Mouse (Mus musculus): ENCODE measurements around the gene Gzmd.
"Not testable (repeated sequence)": the region's sequence is repeated elsewhere in the genome, so short reads cannot be mapped to it uniquely, and the experiment has no call there.

The Gzmd gene

DNA sequence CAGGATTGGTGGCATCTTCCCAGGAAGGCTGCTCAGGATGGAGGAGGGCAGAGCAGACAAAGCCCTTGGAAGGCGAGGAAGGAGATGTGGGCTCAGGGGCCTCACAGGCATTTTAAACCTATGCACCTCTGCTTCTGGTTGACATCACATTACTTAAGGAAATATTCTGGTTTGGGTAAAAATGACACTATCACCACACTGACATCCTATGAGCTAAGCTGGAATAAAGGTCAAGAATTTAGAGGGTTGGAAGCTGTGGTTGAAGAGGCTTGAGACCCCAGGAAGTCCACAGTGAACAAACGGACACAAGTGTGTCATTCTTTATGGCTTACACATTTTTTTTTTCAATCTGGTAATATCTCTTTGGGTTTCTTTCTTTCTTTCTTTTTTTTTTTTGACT, at the start of gene Gzmd:
Gene Gzmd, minus strand, starts transcription at position 101 of the 400 bp plus-strand sequence.
- DNase-seq, result not testable (repeated sequence)

DNA sequence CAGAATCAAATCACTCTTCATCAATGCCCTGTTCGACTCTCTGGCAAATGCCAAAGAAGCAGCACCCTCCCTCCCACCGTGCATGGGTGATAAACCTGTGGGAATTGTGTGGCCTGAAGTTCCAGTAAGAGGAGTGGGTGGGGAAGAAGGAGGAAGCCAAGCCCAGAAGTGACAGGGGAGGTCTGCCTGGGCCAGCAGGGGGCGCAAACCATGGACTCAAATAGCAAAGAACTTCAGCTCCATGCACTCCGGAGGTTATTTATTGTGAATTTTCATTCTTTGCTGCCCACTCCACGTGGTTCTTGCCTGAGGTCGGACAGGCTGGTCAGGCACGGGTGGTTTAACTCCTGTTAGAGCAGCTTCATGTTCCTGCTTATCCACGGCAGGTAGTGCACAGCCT, 45.2 kb upstream of the Gzmd start:
- peak; percentile 59 for DNase-seq

DNA sequence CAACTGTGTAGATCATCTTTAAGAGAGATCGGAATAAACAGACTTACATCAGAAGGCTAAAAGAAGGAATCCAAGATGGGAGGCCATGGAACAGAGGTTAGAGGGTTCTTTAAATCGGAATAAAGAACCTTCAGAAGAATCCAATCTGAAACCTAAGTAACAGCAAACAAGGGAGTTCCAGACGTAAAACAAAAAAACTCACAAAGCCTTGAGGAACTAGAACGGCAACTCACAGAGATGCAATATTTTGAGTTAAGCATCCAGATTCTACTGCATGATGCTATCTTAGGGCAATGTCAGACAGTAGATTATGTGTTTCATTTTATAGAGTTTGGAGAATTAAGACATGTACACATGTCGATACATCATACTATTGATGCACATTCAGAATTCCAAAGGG, 42.1 kb upstream of the Gzmd start, which contains the start of gene Gzmn:
Gene Gzmn, minus strand, starts transcription at position 101 of the 400 bp plus-strand sequence.
- DNase-seq, result no peak

DNA sequence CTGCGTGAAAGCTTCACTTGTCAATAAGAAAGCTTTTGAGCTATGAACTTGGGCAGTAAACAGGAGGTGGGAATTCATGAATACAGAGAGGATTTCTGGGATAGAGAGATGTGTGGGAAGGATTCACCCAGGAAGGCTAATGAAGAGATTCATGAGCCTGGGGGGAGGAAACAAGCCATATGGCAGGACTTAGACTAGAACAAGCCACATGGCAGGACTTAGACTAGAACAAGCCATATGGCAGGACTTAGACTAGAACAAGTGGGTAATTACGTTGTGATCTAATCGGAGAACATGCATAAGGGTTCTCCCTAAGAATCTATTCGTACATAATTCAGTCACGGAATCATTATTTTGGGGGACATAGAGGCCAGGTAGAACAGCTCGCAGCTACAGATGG, 41.0 kb upstream of the Gzmd start:
- DNase-seq, result no peak

DNA sequence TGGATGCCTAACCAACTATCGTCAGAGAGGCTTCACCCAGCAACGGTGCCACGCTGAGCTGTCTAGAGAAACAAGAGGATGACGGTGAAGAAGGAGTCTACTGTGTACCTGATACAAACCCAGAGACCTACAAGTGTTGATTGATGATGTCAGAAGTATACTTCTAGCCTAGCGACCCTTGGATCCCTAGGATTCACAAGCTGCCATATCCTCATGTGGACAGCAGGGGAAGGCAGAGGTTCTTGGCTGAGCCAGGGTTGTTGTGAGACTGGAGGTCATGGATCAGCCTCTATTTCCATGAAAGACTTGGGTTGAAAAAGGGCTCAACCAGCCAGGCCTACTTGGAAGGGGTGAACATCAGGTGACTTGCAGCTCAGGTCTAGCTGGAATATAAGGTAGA, 40.3 kb upstream of the Gzmd start:
- DNase-seq, result no peak

DNA sequence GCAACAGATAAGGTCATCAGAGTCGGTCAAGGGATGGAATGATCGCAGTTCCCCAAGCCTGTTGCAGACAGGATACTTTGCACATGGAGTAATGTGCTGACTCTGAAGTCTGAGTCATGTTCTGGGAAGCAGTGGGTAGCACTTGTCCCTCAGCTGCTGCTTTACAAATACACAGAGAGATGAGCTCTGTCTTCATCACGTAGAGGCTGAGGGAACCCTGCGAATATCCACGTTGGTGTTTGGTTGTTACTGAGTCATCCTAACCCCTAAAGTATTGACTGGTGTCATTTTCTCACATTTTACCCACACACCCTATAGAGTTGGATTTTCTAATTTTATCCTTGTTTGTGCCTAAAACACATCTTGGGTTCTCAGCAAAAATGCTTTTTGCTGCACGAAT, 35.6 kb upstream of the Gzmd start:
- DNase-seq, result no peak

DNA sequence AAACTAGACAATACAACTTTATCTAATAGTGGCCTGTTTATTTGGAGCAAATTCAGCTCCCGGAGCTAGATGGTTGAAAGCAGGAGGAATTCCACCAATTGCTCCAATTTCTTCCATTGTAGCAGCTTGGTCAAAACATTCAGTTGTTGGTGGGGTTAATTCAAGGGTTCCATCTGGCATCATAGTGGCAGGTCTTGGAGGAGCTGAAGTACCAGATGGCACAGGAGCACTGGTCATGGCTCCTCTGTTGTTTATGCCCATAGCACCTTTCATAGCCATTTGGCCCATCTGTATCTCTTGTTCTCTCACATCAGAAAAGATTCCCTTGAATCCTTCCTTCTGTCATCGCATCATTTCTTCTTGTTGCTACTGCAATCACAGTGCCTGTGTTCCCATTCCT, 29.7 kb upstream of the Gzmd start:
- DNase-seq, result no peak

DNA sequence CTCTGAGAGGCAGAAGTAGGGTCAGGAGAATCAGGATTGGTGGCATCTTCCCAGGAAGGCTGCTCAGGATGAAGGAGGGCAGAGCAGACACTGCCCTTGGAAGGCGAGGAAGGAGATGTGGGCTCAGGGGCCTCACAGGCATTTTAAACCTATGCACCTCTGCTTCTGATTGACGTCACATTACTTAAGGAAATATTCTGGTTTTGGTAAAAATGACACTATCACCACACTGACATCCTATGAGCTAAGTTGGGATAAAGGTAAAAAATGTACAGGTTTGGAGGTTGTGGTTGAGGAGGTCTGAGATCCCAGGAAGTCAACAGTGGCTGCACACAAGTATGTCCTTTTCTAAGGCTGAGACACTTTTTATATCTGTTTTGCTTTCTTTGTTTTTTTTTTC, 27.1 kb upstream of the Gzmd start, which contains the start of gene Gzmg:
Gene Gzmg, minus strand, starts transcription at position 101 of the 400 bp plus-strand sequence.
- not testable (repeated sequence) for DNase-seq

DNA sequence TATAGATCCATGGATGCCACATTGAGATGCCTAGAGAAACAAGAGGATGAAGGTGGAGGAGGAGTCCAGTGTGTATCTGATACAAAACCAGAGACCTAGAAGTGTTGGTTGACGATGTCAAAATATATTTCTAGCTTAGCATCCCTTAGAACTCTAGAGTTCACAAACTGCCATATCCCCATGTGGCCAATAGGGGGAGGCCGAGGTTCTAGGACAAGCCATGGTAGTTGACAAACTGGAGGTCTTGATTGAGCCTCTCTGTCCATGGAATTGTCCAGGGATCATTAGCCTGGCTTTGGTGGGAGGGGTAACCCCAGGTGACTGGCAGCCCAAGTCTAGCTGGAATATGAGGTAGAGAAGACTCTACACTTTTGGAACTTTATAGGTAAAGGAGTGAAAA, 22.9 kb upstream of the Gzmd start:
- no peak for DNase-seq

DNA sequence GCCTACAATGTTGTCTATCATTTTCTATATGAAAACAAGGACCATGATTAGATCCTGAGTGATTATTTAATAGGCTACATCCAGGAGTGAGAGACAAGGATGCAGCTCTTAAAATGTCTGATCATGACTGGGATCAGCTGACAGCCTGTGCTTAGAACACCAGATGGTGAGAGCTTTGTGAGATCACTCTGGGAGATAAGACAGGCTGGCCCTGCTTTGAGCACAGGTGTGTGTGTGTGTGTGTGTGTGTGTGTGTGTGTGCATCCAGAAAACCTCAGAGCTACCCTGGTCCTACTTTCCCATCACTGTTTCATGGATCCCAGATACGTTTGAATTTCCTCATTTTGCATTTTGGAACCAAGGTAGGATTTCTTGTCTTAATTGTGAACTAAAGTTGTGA, 1.3 kb upstream of the Gzmd start:
- DNase-seq, result not testable (repeated sequence)

DNA sequence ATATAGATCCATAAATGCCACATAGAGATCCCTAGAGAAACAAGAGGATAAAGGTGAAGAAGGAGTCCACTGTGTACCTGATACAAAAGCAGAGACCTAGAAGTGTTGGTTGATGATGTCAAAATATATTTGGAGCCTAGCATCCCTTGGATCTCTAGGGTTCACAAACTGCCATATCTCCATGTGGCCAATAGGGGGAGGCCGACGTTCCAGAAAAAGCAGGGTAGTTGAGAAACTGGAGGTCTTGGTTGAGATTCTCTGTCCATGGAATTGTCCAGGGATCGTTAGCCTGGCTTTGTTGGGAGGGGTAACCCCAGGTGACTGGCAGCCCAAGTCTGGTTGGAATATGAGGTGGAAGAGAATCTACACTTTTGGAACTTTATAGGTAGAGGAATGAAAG, 4.1 kb downstream of the Gzmd start:
- DNase-seq, result no peak

DNA sequence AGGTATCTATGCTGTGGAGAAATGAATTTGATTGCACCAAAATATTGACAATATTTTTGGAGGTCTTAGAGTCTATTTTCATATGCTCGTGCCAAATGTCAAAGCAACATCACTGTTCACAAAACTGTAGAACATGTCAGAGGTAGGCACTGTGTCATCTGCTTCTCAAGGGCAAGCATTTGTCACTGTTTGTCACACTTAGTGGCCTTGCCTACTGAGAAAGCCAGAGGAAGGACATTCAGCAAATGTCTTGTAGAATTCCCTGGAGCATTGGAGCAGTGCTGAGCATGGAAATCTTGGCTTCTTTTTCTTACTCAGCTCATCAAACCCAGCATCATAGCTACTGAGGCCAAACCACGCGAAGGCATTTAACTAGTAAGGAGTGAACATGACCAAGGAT, 8.9 kb downstream of the Gzmd start:
- no peak for DNase-seq

DNA sequence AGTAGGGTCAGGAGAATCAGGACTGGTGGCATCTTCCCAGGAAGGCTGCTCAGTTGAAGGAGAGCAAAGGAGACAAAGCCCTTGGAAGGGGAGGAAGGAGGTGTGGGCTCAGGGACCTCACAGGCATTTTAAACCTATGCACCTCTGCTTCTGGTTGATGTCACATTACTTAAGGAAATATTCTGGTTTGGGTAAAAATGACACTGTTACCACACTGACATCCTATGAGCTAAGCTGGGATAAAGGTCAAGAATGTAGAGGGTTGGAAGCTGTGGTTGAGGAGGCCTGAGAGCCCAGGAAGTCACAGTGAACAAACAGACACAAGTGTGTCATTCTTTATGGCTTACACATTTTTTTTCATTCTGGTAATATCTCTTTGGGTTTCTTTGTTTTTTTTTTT, 11.9 kb downstream of the Gzmd start, which contains the start of gene Gzme:
Gene Gzme, minus strand, starts transcription at position 101 of the 400 bp plus-strand sequence.
- no peak for DNase-seq

DNA sequence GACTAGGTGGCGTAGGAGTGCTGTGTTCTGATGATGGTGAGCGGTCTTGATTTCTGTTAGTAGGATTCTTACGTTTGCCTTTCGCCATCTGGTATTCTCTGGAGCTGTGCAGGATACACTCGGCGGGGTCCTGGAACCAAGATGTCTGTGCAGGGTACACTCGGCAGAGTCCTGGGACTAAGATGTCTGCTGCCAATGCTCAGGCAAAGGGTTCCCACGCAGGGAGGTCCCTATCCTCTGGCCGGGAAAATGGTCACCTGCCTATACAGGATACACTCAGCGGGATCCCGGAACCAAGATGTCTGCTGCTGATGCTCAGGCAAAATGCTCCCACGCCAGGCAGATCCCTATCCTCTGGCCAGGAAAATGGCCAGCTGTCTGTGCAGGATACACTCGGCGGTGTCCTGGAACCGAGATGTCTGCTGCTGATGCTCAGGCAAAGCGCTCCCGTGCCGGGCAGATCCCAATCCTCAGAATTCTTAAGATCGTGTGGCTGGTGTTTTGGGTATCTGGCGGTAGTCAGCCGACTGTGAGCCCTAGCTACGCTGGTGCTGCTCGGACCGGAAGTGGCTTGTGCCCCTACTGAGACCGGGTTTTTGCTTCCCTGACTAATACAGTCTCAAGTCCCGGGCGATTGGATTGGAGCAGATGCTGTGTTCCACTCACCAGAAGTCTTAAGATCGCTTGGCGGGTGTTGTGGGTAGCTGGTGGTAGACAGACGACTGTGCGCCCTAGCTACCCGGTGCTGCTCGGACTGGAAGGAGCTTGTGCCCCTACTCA, 16.7 kb downstream of the Gzmd start:
- DNase-seq, result not testable (repeated sequence)

DNA sequence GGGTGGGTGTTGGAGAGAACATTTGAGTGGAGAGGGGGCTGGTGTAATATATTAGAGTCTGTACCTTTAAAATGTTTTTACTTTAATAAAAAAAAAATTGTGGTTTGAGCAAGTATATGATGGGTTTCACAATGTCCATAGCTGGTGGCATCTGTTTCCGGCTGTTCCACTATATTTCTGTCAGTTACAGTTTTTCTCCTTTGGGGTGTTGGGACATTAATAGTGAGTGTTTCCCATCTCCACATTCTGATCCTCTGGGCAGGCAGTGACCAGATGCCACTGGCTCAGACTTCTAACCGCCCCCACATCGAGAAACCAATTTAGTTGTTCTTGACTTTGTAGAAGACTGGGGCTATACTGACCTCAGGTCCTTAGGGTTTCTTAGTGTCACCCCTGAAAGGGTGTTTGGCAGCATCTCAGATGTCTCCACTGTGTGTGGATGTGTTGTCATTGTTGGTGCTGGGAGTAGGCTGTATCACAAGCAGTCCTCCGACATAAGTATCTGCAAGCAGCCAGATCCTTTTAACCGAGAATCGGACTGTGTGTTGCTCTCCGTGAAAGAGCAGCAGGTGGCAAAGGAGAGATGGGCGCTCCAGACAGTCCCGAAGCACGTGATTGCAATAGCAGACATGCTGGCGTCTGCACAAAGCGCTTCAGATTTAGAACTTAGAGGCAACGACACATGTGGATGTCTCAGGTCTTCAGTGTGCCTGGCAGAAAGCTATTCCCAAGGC, 26.8 kb downstream of the Gzmd start:
- no peak for DNase-seq

DNA sequence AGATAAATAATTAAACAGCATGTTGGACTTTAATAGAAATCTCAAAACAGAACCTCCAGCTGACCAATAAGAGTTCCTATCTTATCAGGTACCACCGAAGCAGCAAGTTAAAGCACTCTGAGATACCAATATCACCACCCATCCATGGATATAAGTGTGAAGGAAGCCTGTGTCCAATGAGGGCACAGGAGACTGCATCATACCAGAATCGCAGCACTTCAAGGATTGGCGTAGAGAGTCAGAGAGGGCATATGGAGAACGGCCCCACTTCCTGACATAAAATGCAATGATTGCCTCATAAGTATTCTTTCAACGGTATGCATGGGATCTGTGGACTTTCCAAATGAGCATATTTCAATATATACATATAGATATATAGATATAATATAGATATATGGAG, 27.4 kb downstream of the Gzmd start:
- DNase-seq, result no peak

DNA sequence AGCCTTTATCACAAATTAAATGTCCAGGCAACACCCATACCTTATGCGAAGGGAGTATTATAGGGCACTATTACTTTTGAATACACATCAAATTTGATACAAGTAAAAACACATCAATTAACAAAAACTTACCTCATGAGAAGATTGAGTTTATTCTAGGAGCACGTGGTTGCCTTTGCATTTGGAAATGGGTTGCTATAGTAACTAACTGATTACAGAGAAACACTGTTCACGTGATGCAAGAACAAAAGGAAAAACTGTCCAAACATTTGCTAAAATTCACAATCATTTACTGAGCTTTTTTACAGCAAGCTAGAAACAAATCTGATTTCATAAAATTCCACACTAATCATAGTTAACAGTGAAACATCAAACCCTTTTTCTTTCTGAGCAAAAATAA, 29.0 kb downstream of the Gzmd start:
- no peak for DNase-seq

DNA sequence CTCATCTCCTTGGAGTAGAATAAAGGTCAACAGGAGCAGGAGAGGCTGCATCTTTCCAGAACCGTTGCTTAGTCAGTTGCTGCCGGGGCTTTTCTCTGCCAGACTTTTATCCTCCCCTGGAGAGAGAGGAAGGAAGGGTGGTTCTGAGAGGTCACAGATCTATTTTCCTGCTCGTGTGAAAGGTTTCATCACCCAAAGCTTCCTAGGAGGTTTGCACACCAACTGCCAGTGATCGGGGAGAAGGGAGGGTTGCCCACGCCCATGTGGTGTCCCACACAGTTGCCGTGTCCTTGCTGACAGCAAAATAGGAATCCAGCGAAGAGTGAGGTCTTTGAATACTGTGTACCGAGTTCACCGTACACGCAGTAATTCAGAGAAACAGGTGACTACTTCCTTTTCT, 30.0 kb downstream of the Gzmd start, which contains the start of gene Ctsg:
Gene Ctsg, minus strand, starts transcription at position 189 of the 400 bp plus-strand sequence.
- no peak for DNase-seq

DNA sequence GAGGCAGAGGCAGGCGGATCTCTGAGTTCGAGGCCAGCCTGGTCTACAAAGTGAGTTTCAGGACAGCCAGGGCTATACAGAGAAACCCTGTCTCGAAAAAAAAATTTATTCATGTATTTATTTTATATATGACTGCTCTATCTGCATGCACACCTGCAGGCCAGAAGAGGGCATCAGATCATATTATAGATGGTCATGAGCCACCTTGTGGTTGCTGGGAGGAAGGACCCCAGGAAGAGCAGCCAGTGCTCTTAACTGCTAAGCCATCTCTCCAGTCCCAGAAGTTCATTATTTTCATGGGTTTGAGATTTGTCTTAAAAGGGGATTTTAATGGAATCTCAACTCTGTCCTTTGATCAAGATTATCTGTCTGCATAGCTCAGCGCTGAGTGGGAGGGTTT, 33.5 kb downstream of the Gzmd start:
- DNase-seq, result no peak

DNA sequence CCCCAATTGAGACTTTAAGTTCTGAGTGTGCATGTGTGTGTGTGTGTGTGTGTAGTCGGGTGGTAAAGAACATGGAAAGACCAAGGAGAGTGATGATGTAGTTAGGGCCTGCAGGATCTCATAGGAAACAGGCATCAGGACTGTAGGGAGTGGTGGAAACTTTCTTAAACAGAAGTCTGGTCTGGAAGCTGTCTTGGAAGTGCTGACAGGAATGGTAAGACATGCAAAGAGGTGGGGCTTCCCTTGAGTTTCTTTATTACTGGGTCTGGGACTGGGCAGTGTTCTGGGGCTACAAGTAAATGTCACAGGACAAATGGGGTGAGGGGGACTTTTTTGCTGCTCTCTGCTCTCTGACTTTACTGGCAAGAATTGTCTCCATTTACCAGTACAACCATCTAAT, 34.8 kb downstream of the Gzmd start:
- no peak for DNase-seq

DNA sequence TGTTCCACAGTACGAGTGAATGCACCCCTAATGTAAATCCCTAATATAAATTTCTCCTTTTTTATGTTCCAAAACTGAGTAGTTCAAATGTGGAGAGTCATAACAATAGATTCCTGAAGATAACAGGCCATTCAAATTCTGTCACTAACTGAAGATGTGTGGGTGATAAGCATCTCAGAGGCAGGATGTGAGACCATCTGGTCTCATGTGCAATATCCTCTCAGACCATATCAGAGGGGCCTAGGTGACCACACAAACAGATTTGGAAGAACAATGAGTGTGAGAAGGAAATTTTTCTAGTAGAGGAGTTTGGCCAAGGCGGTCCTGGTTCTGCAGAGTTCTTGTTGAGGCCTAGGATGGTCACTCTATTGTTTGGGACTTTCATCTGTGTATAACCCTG, 39.1 kb downstream of the Gzmd start:
- no peak for DNase-seq

DNA sequence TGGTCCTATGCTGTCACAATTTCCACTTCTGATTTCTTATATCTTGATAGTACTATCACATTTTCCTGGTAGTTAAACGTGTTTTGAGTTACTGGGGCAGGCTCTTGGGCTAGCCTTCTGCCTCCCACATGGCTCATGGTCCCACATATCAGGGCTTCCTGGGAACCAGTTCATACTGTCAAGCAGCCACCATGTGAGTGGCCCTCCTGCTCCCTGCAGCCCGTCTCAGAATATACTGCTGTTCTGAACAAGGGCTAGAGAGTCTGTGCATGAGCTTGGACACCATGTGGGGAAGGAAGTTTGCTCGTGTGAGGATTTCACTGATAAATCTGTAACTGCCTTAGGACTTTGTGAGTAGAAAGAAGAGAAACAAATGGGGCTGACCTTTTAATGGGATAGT, 45.7 kb downstream of the Gzmd start:
- no peak for DNase-seq

DNA sequence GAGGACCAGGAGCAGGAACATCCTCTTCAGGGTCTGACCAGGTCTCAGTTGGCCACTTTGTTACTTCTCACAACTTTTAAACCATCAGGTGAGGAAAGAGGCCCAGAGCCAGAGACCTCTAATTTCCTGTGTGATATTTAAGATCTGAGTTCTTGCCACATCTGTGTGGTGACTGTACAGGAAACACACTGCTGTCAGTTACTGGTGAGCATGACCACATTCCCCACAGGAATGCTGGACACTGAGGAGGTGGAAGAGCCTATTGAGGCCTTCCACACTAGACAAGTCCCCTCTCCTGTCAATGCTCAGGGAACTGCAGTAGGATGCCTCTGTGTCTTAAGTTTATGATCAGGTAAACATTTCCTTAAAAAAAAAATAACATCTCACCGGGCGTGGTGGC, 47.2 kb downstream of the Gzmd start, which contains the start of gene Mcpt8:
Gene Mcpt8, minus strand, starts transcription at position 107 of the 400 bp plus-strand sequence.
- no peak for DNase-seq

DNA sequence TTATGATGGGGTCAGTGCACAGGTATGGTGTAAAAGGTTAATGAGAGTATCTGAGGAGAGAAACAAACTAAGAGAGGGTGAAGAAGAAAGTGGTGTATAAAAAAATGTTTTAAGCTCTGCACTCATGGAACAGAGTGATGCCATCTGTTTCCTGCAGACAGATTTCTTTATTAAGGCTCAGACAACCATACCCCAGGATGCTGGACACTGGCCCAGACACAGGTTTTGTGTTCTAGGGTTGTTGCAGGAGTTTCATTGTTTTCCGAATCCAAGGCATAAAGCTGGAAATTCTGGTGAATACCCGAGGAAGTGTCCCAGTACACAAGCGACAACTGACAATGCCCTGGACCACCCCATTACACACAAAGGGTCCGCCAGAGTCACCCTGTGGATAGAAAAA, 50.4 kb downstream of the Gzmd start:
- no peak for DNase-seq
